Mouse (Mus musculus): Measurements from ENCODE around the gene Hist2h2aa2. TPM values are rescaled to one million over a fixed set of nuclear protein-coding genes. Genes with fewer than 3 reads are reported as not detected.
"Not testable (repeated sequence)": the region's sequence is repeated elsewhere in the genome, so short reads cannot be mapped to it uniquely, and the experiment has no call there.

Gene Hist2h2aa2
- polyA plus RNA-seq, 1 experiment = 103 TPM

GRCm38 (mm10) chr3:96245003-96245886 is 5.2 kb upstream of the Hist2h2aa2 start, which contains the start of gene Hist2h2aa1:
Hist2h2aa1 (plus strand) TSS chr3:96245497.
- peak; percentile 76 for TF ChIP-seq POLR2A (IDR thresholded peaks at IDR 0.05; ENCODE audit: insufficient read length, low read depth)
- TF ChIP-seq CEBPB (IDR thresholded peaks at IDR 0.05; ENCODE audit: insufficient read depth, poor library complexity, severe bottlenecking) = peak; percentile 63
- TF ChIP-seq POLR2AphosphoS2 (IDR thresholded peaks at IDR 0.05; ENCODE audit: insufficient read length, low read depth) = peak; percentile 87
- H3K27me3 ChIP-seq (ENCODE audit: control insufficient read depth, insufficient read depth, insufficient read length); H3K36me3 ChIP-seq (ENCODE audit: control insufficient read depth, insufficient read depth); H3K79me2 ChIP-seq (ENCODE audit: control insufficient read depth, insufficient read depth): not testable (repeated sequence)
- Histone ChIP-seq H3ac (ENCODE audit: control insufficient read depth, insufficient read length) (peak within 1 kb of the TSS; percentile 87), H3K4me3 (peak within 1 kb of the TSS; percentile 35), H3K4me2 (ENCODE audit: low read depth) (peak within 1 kb of the TSS; percentile 69)

GRCm38 (mm10) chr3:96243921-96244572 is 4.0 kb upstream of the Hist2h2aa2 start:
- H3K4me3 ChIP-seq = peak overlapping the region; percentile 35
- H3K36me3 ChIP-seq (ENCODE audit: control insufficient read depth, insufficient read depth) = no peaks in the 10 kb centered on the region
- peak overlapping the region; percentile 69 for H3K4me2 ChIP-seq (ENCODE audit: low read depth)
- peaks cover 5% of the 10 kb centered on the region for H3K79me2 ChIP-seq (ENCODE audit: control insufficient read depth, insufficient read depth)
- no peak for TF ChIP-seq E2F4 (IDR thresholded peaks at IDR 0.05; ENCODE audit: insufficient read depth)
- TF ChIP-seq TCF12 (IDR thresholded peaks at IDR 0.05; ENCODE audit: insufficient read depth, poor library complexity, severe bottlenecking) = no peak
- no peaks in the 10 kb centered on the region for H3K27me3 ChIP-seq (ENCODE audit: control insufficient read depth, insufficient read depth, insufficient read length)
- H3ac ChIP-seq (ENCODE audit: control insufficient read depth, insufficient read length) = no peak overlapping the region

- Histone ChIP-seq H3K27me3 (ENCODE audit: control insufficient read depth, insufficient read depth, insufficient read length) (no peaks in the 10 kb centered on the region), H3ac (ENCODE audit: control insufficient read depth, insufficient read length) (no peak overlapping the region), H3K4me3 (no peak overlapping the region), H3K4me2 (ENCODE audit: low read depth) (peak overlapping the region; percentile 69), H3K36me3 (ENCODE audit: control insufficient read depth, insufficient read depth) (no peaks in the 10 kb centered on the region), H3K79me2 (ENCODE audit: control insufficient read depth, insufficient read depth) (no peaks in the 10 kb centered on the region)
- TF ChIP-seq MAX (IDR thresholded peaks at IDR 0.05; ENCODE audit: low read depth) = no peak
- TF ChIP-seq SRF (IDR thresholded peaks at IDR 0.05; ENCODE audit: control insufficient read depth, insufficient read length, low read depth) = no peak
- no peak for TF ChIP-seq E2F4 (IDR thresholded peaks at IDR 0.05; ENCODE audit: insufficient read depth)
- TF ChIP-seq REST (IDR thresholded peaks at IDR 0.05; ENCODE audit: insufficient read depth, insufficient read length) = no peak
- no peak for TF ChIP-seq MYOG (IDR thresholded peaks at IDR 0.05; ENCODE audit: control insufficient read depth in 1 of 3, insufficient read depth in 1 of 3, insufficient read length in 2 of 3, low read depth in 2 of 3)
- no peak for TF ChIP-seq POLR2A (IDR thresholded peaks at IDR 0.05; ENCODE audit: insufficient read length, low read depth)
- TF ChIP-seq USF1 (IDR thresholded peaks at IDR 0.05; ENCODE audit: low read depth) = no peak
- no peak for TF ChIP-seq POLR2AphosphoS2 (IDR thresholded peaks at IDR 0.05; ENCODE audit: insufficient read length, low read depth)
- TF ChIP-seq MYOD1 (IDR thresholded peaks at IDR 0.05; ENCODE audit: control insufficient read depth in 1 of 3, insufficient read length in 2 of 3, low read depth in 2 of 3) = no peak
- TF ChIP-seq TCF12 (IDR thresholded peaks at IDR 0.05; ENCODE audit: insufficient read depth, poor library complexity, severe bottlenecking) = no peak
- no peak for TF ChIP-seq CEBPB (IDR thresholded peaks at IDR 0.05; ENCODE audit: insufficient read depth, poor library complexity, severe bottlenecking)
- no peak for TF ChIP-seq TCF3 (IDR thresholded peaks at IDR 0.05; ENCODE audit: insufficient read length, low read depth)
These were observed 722 bp upstream of the Hist2h2aa2 start for GRCm38 (mm10) chr3:96240799-96241197.

- not testable (repeated sequence) for H3ac ChIP-seq (ENCODE audit: control insufficient read depth, insufficient read length); H3K36me3 ChIP-seq (ENCODE audit: control insufficient read depth, insufficient read depth); H3K79me2 ChIP-seq (ENCODE audit: control insufficient read depth, insufficient read depth); H3K27me3 ChIP-seq (ENCODE audit: control insufficient read depth, insufficient read depth, insufficient read length)
- peak within 1 kb of the TSS; percentile 31 for H3K4me3 ChIP-seq
- peak within 1 kb of the TSS; percentile 85 for H3K4me2 ChIP-seq (ENCODE audit: low read depth)
- TF ChIP-seq POLR2AphosphoS2 (IDR thresholded peaks at IDR 0.05; ENCODE audit: insufficient read length, low read depth) = peak; percentile 51
- TF ChIP-seq POLR2A (IDR thresholded peaks at IDR 0.05; ENCODE audit: insufficient read length, low read depth) = peak; percentile 44
These were observed 902 bp downstream of the Hist2h2aa2 start, which contains the start of gene Hist2h3c2 for GRCm38 (mm10) chr3:96238954-96239793. Hist2h3c2 (minus strand) TSS chr3:96239127.

GRCm38 (mm10) chr3:96237904-96238511 is 2.1 kb downstream of the Hist2h2aa2 start:
- TF ChIP-seq POLR2A (IDR thresholded peaks at IDR 0.05; ENCODE audit: insufficient read length, low read depth) (peak; percentile 60), MAX (IDR thresholded peaks at IDR 0.05; ENCODE audit: low read depth) (no peak), POLR2AphosphoS2 (IDR thresholded peaks at IDR 0.05; ENCODE audit: insufficient read length, low read depth) (peak; percentile 95)
- no peaks in the 10 kb centered on the region for H3K27me3 ChIP-seq (ENCODE audit: control insufficient read depth, insufficient read depth, insufficient read length)
- H3K36me3 ChIP-seq (ENCODE audit: control insufficient read depth, insufficient read depth) = no peaks in the 10 kb centered on the region
- H3ac ChIP-seq (ENCODE audit: control insufficient read depth, insufficient read length) = no peak overlapping the region
- H3K4me3 ChIP-seq = peak overlapping the region; percentile 31
- H3K4me2 ChIP-seq (ENCODE audit: low read depth) = peak overlapping the region; percentile 85
- H3K79me2 ChIP-seq (ENCODE audit: control insufficient read depth, insufficient read depth) = no peaks in the 10 kb centered on the region

Data from myocyte (in vitro differentiated cells).